Mouse (Mus musculus) G1E-ER4 (cell line): ENCODE data around the gene Kcnj15. TPM values are rescaled to one million over a fixed set of nuclear protein-coding genes. Genes with fewer than 3 reads are reported as not detected.

Source experiments
- GATA1 ChIP-seq: IDR thresholded peaks from one replicate; pipeline ENCODE4 v1.8.0; 2012; ENCODE audit warnings: low read length, inconsistent platforms
- polyA plus RNA-seq: library from polyadenylated mRNA; stranded (reverse); fragments of >175 nt; gene quantifications from 2 replicates; pipeline ENCODE4 v1.2.3, GENCODE M21; 2012

The Kcnj15 gene
- polyA plus RNA-seq, 1 experiment = not detected

GRCm38 (mm10) chr16:95275713-95276502, 18.6 kb downstream of the Kcnj15 start:
- no peak for TF ChIP-seq GATA1

GRCm38 (mm10) chr16:95279015-95279414, 21.7 kb downstream of the Kcnj15 start:
- TF ChIP-seq GATA1 = no peak

GRCm38 (mm10) chr16:95280338-95280737, 23.0 kb downstream of the Kcnj15 start:
- TF ChIP-seq GATA1 = no peak

GRCm38 (mm10) chr16:95283369-95283768, 26.0 kb downstream of the Kcnj15 start:
- TF ChIP-seq GATA1 = no peak

- no peak for TF ChIP-seq GATA1
These were observed 26.8 kb downstream of the Kcnj15 start for GRCm38 (mm10) chr16:95284085-95284727.

GRCm38 (mm10) chr16:95285043-95285442, 27.7 kb downstream of the Kcnj15 start:
- no peak for TF ChIP-seq GATA1

GRCm38 (mm10) chr16:95285767-95286166, 28.4 kb downstream of the Kcnj15 start:
- no peak for TF ChIP-seq GATA1

- no peak for TF ChIP-seq GATA1
These were observed 30.3 kb downstream of the Kcnj15 start for GRCm38 (mm10) chr16:95287656-95288055.

- no peak for TF ChIP-seq GATA1
These were observed 32.0 kb downstream of the Kcnj15 start for GRCm38 (mm10) chr16:95289375-95289774.

GRCm38 (mm10) chr16:95291450-95292101, 34.2 kb downstream of the Kcnj15 start:
- no peak for TF ChIP-seq GATA1

- no peak for TF ChIP-seq GATA1
These were observed 35.6 kb downstream of the Kcnj15 start for GRCm38 (mm10) chr16:95292843-95293505.

GRCm38 (mm10) chr16:95297651-95298050, 40.3 kb downstream of the Kcnj15 start:
- TF ChIP-seq GATA1 = no peak

GRCm38 (mm10) chr16:95301667-95302066, 44.3 kb downstream of the Kcnj15 start:
- no peak for TF ChIP-seq GATA1

- TF ChIP-seq GATA1 = no peak
These were observed 46.3 kb downstream of the Kcnj15 start for GRCm38 (mm10) chr16:95303676-95304075.

- no peak for TF ChIP-seq GATA1
These were observed 50.5 kb downstream of the Kcnj15 start for GRCm38 (mm10) chr16:95307823-95308360.
